Mouse (Mus musculus): Measurements from ENCODE around the gene Il21. TPM values are rescaled to one million over a fixed set of nuclear protein-coding genes. Genes with fewer than 3 reads are reported as not detected.

Gene Il21
- total and polyA plus RNA-seq, 3 experiments = not detected

DNA sequence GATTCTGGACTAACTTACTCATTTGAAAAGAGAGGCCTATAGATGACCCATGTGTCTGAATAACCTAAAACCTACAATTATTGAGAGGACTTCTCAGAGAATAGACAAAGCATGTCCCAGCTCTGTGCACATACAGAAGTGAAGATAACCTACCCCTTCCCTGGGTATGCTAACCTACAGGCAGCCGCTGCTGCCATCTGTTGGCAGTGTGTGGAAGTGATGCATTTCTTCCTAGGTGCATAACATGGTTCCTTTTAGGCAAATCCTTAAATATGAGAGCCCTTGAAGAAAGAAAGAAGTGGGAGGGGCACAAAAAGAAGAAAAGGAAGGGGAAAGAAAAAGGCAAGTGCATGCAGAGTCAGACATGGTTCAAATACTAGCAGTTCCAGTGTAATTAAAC, 38.8 kb upstream of the Il21 start:
- H3K79me2 ChIP-seq (replicated peaks; ENCODE audit: control insufficient read depth, extremely low read depth, insufficient read depth, poor library complexity, severe bottlenecking) = no peaks in the 10 kb centered on the region
- H3K36me3 ChIP-seq (replicated peaks in 1 of 2; ENCODE audit: control insufficient read depth in 1 of 2, insufficient read depth in 1 of 2, low read length in 1 of 2) = no peaks in the 10 kb centered on the region
- H3K4me3 ChIP-seq (replicated peaks in 1 of 3; ENCODE audit: low read depth in 2 of 3, low read length in 2 of 3, poor library complexity in 1 of 3) = no peak overlapping the region
- no peak for TF ChIP-seq PAX5 (IDR thresholded peaks at IDR 0.05; ENCODE audit: low read length)
- TF ChIP-seq IRF4 (IDR thresholded peaks at IDR 0.05; ENCODE audit: low read depth, low read length) = peak; percentile 25; the same call in 1 of the 2 replicates
- peak; percentile 91 for TF ChIP-seq RAD21 (IDR thresholded peaks at IDR 0.05; ENCODE audit: low read depth, low read length)
- peak; percentile 81 to 95 for TF ChIP-seq CTCF (conservative IDR thresholded peaks at IDR 0.05 in 1 of 2, IDR thresholded peaks at IDR 0.05 in 1 of 2; ENCODE audit: low read depth in 2 of 2, low read length in 2 of 2)
- TF ChIP-seq JUND (conservative IDR thresholded peaks at IDR 0.05; ENCODE audit: low read depth, low read length) = no peak
- peak; percentile 98 for TF ChIP-seq SMC3 (IDR thresholded peaks at IDR 0.05; ENCODE audit: low read depth, low read length)
- peak; percentile 71 for TF ChIP-seq ZC3H11A (IDR thresholded peaks at IDR 0.05; ENCODE audit: low read depth, low read length)
- TF ChIP-seq NELFE (IDR thresholded peaks at IDR 0.05; ENCODE audit: low read depth, low read length) = peak; percentile 29; the same call in 1 of the 2 replicates
- H3K4me1 ChIP-seq (ENCODE audit: control insufficient read depth in 1 of 2, insufficient read depth in 2 of 2) = peaks cover 3 to 26% of the 10 kb centered on the region in 2 experiments; a peak in 3 of 4 replicates
- H3K9ac ChIP-seq (ENCODE audit: insufficient read depth, low read depth) = no peak overlapping the region
- dilution Hi-C loops (cut with MboI; ENCODE audit: extremely low pct_ligation_motif_present, extremely low pct_unique_long_range_greater_than_20kb, low sequenced_read_pairs) (no loop called here), in situ Hi-C loops (cut with MboI; ENCODE audit: low pct_ligation_motif_present, low pct_unique_long_range_greater_than_20kb, low sequenced_read_pairs) (no loop called here)
- H3K27me3 ChIP-seq (replicated peaks) = no peaks in the 10 kb centered on the region
- DNase-seq (ENCODE audit: extremely low read depth) = peak; percentile 79
- H3K9me3 ChIP-seq (replicated peaks; ENCODE audit: low read length) = no peaks in the 10 kb centered on the region
- H3K4me2 ChIP-seq (ENCODE audit: insufficient read depth, low read depth, poor library complexity, severe bottlenecking) = no peak overlapping the region
- H3K27ac ChIP-seq (ENCODE audit: insufficient read depth, low read depth) = no peak overlapping the region

DNA sequence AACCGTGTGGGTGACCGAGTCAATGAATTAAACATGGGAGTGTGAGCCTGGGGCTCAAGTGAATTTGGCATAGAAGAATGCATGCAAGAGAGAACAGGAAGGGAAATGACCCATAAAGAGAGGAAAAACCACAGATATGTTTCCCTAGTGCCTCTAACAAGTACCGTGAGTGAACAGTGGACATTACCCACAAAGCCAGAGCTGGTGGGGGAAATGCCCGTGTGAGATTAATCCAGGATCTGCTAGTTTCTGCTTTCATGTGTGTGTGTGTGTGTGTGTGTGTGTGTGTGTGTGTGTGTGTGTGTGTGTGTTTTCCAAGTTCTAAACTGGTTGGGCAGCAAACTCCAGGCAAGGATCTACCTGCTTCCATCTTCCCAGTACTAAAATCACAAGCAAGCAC, 37.5 kb upstream of the Il21 start:
- Histone ChIP-seq H3K27me3 (replicated peaks) (no peaks in the 10 kb centered on the region), H3K9me3 (replicated peaks; ENCODE audit: low read length) (no peaks in the 10 kb centered on the region), H3K4me2 (ENCODE audit: insufficient read depth, low read depth, poor library complexity, severe bottlenecking) (no peak overlapping the region), H3K36me3 (replicated peaks in 1 of 2; ENCODE audit: control insufficient read depth in 1 of 2, insufficient read depth in 1 of 2, low read length in 1 of 2) (no peaks in the 10 kb centered on the region), H3K79me2 (replicated peaks; ENCODE audit: control insufficient read depth, extremely low read depth, insufficient read depth, poor library complexity, severe bottlenecking) (no peaks in the 10 kb centered on the region), H3K4me1 (ENCODE audit: control insufficient read depth in 1 of 2, insufficient read depth in 2 of 2) (peaks cover 3 to 26% of the 10 kb centered on the region in 2 experiments; a peak in 3 of 4 replicates), H3K9ac (ENCODE audit: insufficient read depth, low read depth) (no peak overlapping the region), H3K4me3 (replicated peaks in 1 of 3; ENCODE audit: low read depth in 2 of 3, low read length in 2 of 3, poor library complexity in 1 of 3) (no peak overlapping the region), H3K27ac (ENCODE audit: insufficient read depth, low read depth) (no peak overlapping the region)
- DNase-seq (ENCODE audit: extremely low read depth) = no peak
- dilution Hi-C loops (cut with MboI; ENCODE audit: extremely low pct_ligation_motif_present, extremely low pct_unique_long_range_greater_than_20kb, low sequenced_read_pairs) = no loop called here
- TF ChIP-seq MAX (IDR thresholded peaks at IDR 0.05; ENCODE audit: low read length) (no peak), EP300 (IDR thresholded peaks at IDR 0.05; ENCODE audit: low read length) (no peak), JUND (conservative IDR thresholded peaks at IDR 0.05; ENCODE audit: low read depth, low read length) (no peak), IRF4 (IDR thresholded peaks at IDR 0.05; ENCODE audit: low read depth, low read length) (no peak), PAX5 (IDR thresholded peaks at IDR 0.05; ENCODE audit: low read length) (no peak)
- in situ Hi-C loops (cut with MboI; ENCODE audit: low pct_ligation_motif_present, low pct_unique_long_range_greater_than_20kb, low sequenced_read_pairs) = loop anchor here (5.0 kb wide), 1 partner anchor 48 kb away; no protein-coding TSS in a partner anchor

DNA sequence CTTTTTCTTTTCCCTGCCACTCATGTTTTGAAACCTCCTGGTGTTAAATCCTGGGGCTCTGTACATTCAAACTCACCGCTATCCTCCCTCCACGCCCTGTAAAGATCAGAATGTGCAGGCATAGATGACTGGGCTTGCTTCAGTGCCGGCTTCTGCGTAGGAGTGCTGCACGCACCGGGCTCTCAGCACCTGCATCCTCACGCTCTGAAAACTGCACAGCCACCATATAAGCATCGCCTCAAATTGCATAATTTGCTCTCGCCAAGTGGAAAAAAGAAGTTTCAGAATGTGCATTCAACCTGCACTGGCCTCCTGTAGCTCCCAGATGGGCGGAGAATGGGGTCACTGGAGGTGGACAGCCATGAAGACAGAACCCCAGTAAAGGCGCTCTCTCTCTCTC, 35.9 kb upstream of the Il21 start:
- DNase-seq (ENCODE audit: extremely low read depth) = peak; percentile 49
- in situ Hi-C loops (cut with MboI; ENCODE audit: low pct_ligation_motif_present, low pct_unique_long_range_greater_than_20kb, low sequenced_read_pairs) = loop anchor here (5.0 kb wide), 1 partner anchor 46 kb away; no protein-coding TSS in a partner anchor
- dilution Hi-C loops (cut with MboI; ENCODE audit: extremely low pct_ligation_motif_present, extremely low pct_unique_long_range_greater_than_20kb, low sequenced_read_pairs) = no loop called here
- TF ChIP-seq NRF1 (IDR thresholded peaks at IDR 0.05; ENCODE audit: low read depth, low read length) (0 out of 2 replicates have a peak, but pooled peaks have one; percentile 23), JUN (IDR thresholded peaks at IDR 0.05; ENCODE audit: insufficient read depth, low read depth, low read length) (peak; percentile 4; the same call in 1 of the 2 replicates), MAX (IDR thresholded peaks at IDR 0.05; ENCODE audit: low read length) (0 out of 2 replicates have a peak, but pooled peaks have one; percentile 12), TCF12 (IDR thresholded peaks at IDR 0.05; ENCODE audit: low read depth, low read length) (peak; percentile 65), CTCF (conservative IDR thresholded peaks at IDR 0.05 in 1 of 2, IDR thresholded peaks at IDR 0.05 in 1 of 2; ENCODE audit: low read depth in 2 of 2, low read length in 2 of 2) (no peak), ZC3H11A (IDR thresholded peaks at IDR 0.05; ENCODE audit: low read depth, low read length) (no peak), RAD21 (IDR thresholded peaks at IDR 0.05; ENCODE audit: low read depth, low read length) (no peak), POLR2A (IDR thresholded peaks at IDR 0.05; ENCODE audit: low read depth, low read length) (no peak), EP300 (IDR thresholded peaks at IDR 0.05; ENCODE audit: low read length) (peak; percentile 70), PAX5 (IDR thresholded peaks at IDR 0.05; ENCODE audit: low read length) (no peak), CHD2 (IDR thresholded peaks at IDR 0.05; ENCODE audit: low read length) (no peak), MYC (IDR thresholded peaks at IDR 0.05; ENCODE audit: low read depth, low read length) (0 out of 2 replicates have a peak, but pooled peaks have one; percentile 49), NELFE (IDR thresholded peaks at IDR 0.05; ENCODE audit: low read depth, low read length) (no peak), ZKSCAN1 (IDR thresholded peaks at IDR 0.05; ENCODE audit: borderline replicate concordance, low read depth, low read length) (no peak), ZMIZ1 (IDR thresholded peaks at IDR 0.05; ENCODE audit: low read depth, low read length) (no peak), MEF2A (IDR thresholded peaks at IDR 0.05; ENCODE audit: borderline replicate concordance, low read depth, low read length) (0 out of 2 replicates have a peak, but pooled peaks have one; percentile 8), IRF4 (IDR thresholded peaks at IDR 0.05; ENCODE audit: low read depth, low read length) (peak; percentile 71), ELF1 (IDR thresholded peaks at IDR 0.05; ENCODE audit: low read depth, low read length) (no peak), SIN3A (IDR thresholded peaks at IDR 0.05; ENCODE audit: low read length) (0 out of 2 replicates have a peak, but pooled peaks have one; percentile 32), KAT2A (IDR thresholded peaks at IDR 0.05; ENCODE audit: insufficient replicate concordance, low read length) (no peak), TBP (conservative IDR thresholded peaks at IDR 0.05; ENCODE audit: low read depth, low read length) (no peak)

More for the DNA sequence above, 35.9 kb upstream of the Il21 start:
- Histone ChIP-seq H3K9ac (ENCODE audit: insufficient read depth, low read depth) (no peak overlapping the region), H3K4me3 (replicated peaks in 1 of 3; ENCODE audit: low read depth in 2 of 3, low read length in 2 of 3, poor library complexity in 1 of 3) (no peak overlapping the region), H3K4me2 (ENCODE audit: insufficient read depth, low read depth, poor library complexity, severe bottlenecking) (no peak overlapping the region; the same call in 1 of the 2 replicates), H3K4me1 (ENCODE audit: control insufficient read depth in 1 of 2, insufficient read depth in 2 of 2) (peaks cover 3 to 21% of the 10 kb centered on the region in 2 experiments; a peak in 3 of 4 replicates), H3K9me3 (replicated peaks; ENCODE audit: low read length) (no peaks in the 10 kb centered on the region), H3K36me3 (replicated peaks in 1 of 2; ENCODE audit: control insufficient read depth in 1 of 2, insufficient read depth in 1 of 2, low read length in 1 of 2) (no peaks in the 10 kb centered on the region), H3K27ac (ENCODE audit: insufficient read depth, low read depth) (no peak overlapping the region), H3K79me2 (replicated peaks; ENCODE audit: control insufficient read depth, extremely low read depth, insufficient read depth, poor library complexity, severe bottlenecking) (no peaks in the 10 kb centered on the region), H3K27me3 (replicated peaks) (no peaks in the 10 kb centered on the region)
